Mouse (Mus musculus): ENCODE measurements at regions not wholly inside any gene's neighbourhood (a gene's known extent, or its start where the extent isn't known, plus 50 kb on each side); places are given as distances from the start of the nearest gene placed in this dataset.
A peak's percentile ranks its signal among the peaks of the same experiment; 100 is the strongest.
"Not testable (repeated sequence)": the region's sequence is repeated elsewhere in the genome, so short reads cannot be mapped to it uniquely, and the experiment has no call there.

DNA sequence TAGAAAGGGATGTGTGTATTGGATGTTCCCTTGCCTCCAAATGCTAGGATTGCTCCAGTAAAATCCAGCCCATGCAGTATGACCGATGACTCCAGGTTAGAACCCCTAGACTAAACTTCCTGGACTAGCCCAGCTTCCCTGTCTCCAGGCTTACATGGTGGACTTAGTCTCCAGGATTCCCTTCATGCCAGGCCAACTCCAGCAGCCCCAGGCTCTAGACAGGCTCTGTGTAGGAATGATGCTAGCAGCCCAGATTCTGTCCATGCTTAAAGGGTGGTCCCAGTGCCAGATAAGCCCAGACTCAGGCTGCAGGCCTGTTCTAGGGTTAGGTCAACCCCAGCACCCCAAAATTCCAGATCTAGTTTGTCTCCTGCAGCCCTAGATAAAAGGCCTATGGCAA lies 196.3 kb upstream of the Tas2r119 start:
- DNase-seq (ENCODE audit: low read depth, low spot score) = no peak

DNA sequence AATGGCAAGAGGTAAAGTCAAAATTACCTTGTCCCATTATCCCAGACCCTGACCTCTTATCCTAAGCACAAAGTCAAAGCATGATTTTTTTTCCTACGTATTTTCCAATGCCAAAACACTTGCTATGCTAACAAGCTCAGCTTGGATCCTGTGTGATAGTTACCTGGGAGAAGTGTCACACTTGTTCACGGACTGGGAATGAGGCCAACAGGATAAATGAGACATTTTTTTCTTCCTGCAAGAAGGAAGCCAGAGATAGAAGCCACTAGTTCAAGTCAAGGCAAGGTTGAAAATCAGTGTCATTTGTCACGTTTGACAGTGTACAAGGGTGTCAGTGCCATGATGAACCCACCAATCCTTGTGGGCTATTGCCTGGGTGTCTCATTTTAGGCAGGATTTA lies 189.8 kb upstream of the Tas2r119 start:
- DNase-seq (ENCODE audit: low read depth, low spot score) = no peak

GRCm38 (mm10) chr15:31989093-31989492 lies 188.0 kb upstream of the Tas2r119 start:
- no peak for DNase-seq (ENCODE audit: low read depth, low spot score)

GRCm38 (mm10) chr15:31989593-31990290 lies 187.3 kb upstream of the Tas2r119 start:
- no peak for DNase-seq (ENCODE audit: low read depth, low spot score)

DNA sequence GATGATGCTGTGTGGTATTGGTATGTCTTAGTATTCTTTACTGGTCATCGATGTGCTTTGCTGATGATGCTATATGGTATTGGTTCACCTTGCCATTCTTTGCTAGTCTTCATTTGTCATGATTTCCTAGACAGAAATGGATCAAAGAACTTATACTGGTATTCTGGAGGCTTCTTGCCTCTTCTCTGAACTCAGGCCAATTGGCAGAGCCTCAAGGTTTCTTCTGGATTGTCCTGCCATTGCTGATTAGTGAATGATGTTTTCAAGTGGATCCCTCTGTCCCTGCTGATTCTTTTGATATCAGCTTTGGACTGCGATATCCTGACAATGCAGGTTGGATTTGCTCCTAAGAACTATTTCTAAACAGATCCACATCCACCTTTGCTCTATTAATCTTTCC lies 179.1 kb upstream of the Tas2r119 start:
- no peak for DNase-seq (ENCODE audit: low read depth, low spot score)

- DNase-seq (ENCODE audit: low read depth, low spot score) = no peak
Measured at GRCm38 (mm10) chr15:31999553-31999952, 177.5 kb upstream of the Tas2r119 start.

- DNase-seq (ENCODE audit: low read depth, low spot score) = no peak
Measured at GRCm38 (mm10) chr15:32002950-32003422, 174.1 kb upstream of the Tas2r119 start.

- no peak for DNase-seq (ENCODE audit: low read depth, low spot score)
Measured at GRCm38 (mm10) chr15:32003489-32003888, 173.6 kb upstream of the Tas2r119 start.

DNA sequence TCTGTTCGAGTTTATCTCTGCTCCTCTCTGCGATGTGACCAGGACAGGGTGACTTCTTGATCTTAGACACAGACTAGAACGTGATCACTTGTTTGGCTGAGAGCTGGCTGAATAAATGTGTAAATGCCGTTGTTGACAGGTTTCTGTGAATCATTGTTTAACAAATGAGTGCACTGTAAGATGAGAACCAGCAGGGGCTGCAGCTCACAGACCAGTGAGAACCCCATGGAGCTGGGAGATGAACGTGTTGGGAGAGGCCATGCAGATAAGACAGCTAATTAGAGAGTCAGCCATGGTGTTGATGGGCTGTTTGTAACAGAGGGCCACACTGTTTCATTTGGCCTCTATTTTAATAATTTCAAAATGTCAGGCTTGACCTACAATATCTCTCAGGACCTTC lies 171.1 kb upstream of the Tas2r119 start:
- DNase-seq (ENCODE audit: low read depth, low spot score) = peak; percentile 31

GRCm38 (mm10) chr15:32009818-32010217 lies 167.3 kb upstream of the Tas2r119 start:
- DNase-seq (ENCODE audit: low read depth, low spot score) = no peak

DNA sequence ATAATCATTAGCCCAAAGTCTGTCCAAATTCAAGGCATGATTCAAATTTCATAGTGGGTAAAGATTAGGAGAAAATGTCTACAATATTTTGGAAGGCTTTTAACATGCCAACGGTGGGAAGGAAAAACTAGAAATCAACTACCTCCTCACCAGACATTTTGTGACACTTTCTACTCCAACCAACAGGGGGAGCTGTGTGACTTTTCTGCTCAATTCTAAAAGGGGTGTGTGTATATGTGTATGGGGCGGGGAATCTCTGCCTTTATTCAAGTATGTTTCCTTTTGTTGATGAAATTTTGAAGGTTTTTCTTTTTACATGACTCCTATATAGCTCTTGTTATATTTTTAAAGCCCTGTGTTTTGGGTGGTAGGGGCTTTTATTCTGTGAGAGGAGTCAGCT lies 165.0 kb upstream of the Tas2r119 start:
- DNase-seq (ENCODE audit: low read depth, low spot score) = peak; percentile 25

- no peak for DNase-seq (ENCODE audit: low read depth, low spot score)
Measured at GRCm38 (mm10) chr15:32012838-32013237, 164.3 kb upstream of the Tas2r119 start.

DNA sequence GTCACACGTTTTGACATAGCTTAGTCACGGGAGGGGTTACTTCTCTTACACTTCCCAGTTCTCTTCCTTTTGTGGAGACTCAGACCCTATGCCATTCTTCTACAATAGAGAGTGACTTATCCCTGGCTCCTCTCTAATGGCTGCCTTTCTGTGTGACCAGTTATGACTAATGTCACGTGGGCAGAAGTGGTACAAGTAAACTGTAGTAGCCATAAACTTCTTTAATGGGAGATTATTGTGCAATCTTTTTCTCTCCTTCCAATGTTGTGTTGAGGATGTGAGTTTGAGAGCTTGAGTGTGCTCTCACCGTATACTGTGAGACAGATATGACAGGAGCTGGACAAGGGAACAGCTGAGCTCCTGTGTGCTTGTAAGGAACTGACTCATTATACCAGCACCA lies 161.9 kb upstream of the Tas2r119 start:
- no peak for DNase-seq (ENCODE audit: low read depth, low spot score)

- DNase-seq (ENCODE audit: low read depth, low spot score) = no peak
Measured at GRCm38 (mm10) chr15:32020323-32021008, 156.6 kb upstream of the Tas2r119 start.

GRCm38 (mm10) chr15:32021009-32021602 lies 156.0 kb upstream of the Tas2r119 start:
- DNase-seq (ENCODE audit: low read depth, low spot score) = no peak

GRCm38 (mm10) chr15:32034091-32034490 lies 143.0 kb upstream of the Tas2r119 start:
- DNase-seq (ENCODE audit: low read depth, low spot score) = no peak

DNA sequence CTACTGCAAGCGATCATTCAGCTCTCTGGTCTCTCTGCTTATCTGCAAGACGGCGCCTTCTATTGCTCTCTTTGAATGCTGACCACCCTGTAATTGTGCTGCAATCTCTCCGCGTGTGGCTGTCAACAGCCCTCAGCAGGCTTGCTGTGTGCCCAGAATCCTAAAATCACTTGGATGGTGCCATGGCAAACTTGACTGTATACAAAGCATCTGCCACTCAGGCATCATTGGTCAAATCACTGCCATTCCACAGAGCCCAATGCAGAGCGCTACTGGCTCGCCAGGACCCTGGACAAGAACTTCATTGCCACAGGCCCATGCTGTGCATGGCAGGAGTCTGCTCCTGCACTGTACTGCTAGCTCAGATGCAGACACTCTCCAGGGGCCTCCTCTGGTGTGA lies 142.3 kb upstream of the Tas2r119 start:
- DNase-seq (ENCODE audit: low read depth, low spot score) = peak; percentile 13

GRCm38 (mm10) chr15:32041764-32042163 lies 135.3 kb upstream of the Tas2r119 start:
- DNase-seq (ENCODE audit: low read depth, low spot score) = no peak

DNA sequence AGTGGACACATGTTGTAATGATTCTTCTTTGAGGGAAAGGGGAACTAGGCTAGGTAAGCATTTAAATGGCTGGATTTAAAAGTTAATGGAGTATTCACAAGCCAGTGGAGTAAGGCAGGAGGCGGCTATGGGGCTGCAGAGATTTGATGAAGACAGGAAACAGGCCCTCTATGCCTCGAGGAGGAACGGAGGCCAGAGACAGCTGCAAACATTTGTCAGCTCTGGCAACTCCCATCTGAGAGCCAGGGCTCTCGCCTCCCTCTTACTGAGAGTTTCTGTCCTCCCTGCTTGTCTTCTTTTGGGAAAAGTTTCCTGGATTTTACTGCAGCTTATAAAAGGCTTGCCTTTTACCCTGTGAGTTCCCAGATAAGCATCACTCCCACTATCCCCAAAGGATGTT lies 134.9 kb upstream of the Tas2r119 start:
- no peak for DNase-seq (ENCODE audit: low read depth, low spot score)

- DNase-seq (ENCODE audit: low read depth, low spot score) = no peak
Measured at GRCm38 (mm10) chr15:32042589-32042988, 134.5 kb upstream of the Tas2r119 start.

DNA sequence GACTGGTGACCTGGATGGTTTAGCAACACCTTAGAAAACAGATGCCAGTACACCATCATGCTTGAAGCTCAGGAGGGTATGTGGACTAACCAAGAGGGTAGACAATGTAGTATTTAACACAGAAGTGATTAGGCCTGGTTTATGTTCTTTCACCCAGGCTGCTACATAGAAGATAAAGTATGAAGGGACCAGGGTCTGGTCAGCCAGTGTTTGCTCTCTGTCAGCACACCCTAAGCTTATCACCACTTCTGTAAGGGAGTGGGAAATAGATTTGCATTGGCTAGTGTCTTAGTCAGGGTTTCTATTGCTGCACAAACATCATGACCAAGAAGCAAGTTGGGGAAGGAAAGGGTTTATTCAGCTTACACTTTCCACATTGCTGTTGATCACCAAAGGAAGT lies 133.9 kb upstream of the Tas2r119 start:
- DNase-seq (ENCODE audit: low read depth, low spot score) = no peak

- DNase-seq (ENCODE audit: low read depth, low spot score) = not testable (repeated sequence)
Measured at GRCm38 (mm10) chr15:32043670-32044069, 133.4 kb upstream of the Tas2r119 start.

DNA sequence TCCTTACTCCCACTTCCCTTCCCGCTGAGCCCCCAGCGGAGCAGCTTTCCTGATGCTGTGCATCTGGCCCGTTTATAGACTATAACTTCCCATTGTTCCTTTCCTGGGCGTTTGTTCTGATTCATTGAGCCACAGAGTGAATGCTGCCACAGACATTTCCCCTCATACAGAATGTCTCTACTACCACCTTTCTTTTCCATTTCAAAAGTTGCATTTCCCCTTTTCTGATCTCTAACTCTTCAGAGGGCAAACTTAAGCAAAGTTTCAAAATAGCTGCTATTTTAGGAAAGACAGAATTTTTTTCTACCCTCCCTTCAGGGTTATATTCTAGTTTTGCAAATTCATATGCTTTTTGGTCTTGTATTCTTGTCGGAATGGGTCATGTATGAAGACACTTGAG lies 128.3 kb upstream of the Tas2r119 start:
- DNase-seq (ENCODE audit: low read depth, low spot score) = no peak
